Comparison of ENCODE assay signal across 16 mouse cellular contexts in the genomic region with DNA sequence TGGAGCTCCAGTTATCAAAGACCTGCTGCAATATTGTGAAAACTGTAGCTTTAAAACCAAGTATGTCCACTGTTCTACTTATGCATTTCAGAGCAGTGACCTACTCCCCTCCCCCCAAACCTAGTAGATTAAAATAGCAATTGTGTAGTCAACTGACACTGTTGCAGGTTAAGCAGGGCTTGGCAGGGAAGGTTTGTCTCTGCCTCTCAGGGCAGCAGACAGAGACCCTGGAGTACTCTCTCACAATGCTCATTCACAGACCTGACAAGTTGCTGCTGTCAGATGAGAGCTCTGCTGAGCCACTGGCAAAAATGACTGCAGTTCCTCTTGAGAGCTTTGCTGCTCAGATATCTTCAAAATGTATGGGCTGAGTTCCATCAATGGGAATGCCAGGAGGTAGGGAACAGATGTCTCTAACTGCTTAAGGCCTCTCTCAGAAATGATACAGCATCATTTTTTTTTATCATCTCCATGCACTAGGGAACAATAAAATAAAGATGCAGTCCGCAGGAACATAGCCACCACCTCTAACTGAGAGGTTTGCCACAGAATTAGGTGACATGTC. TPM values are rescaled to one million over a fixed set of nuclear protein-coding genes. Genes with fewer than 3 reads are reported as not detected.
A peak's percentile ranks its signal among the peaks of the same experiment; 100 is the strongest.
DNase-seq lines count a peak whose midpoint lies in the region; ATAC-seq and TF ChIP-seq lines count a peak whose summit lies in the region.
"Had no signal": no experiment of that assay in that cellular context is flagged by ENCODE, and none has a peak within 500 bp of the region (broad histone marks: within the 10 kb centered on the region; RNA-seq: fewer than 3 reads in every experiment).

No protein-coding gene starts in this region.

- H3K4me3 ChIP-seq in forebrain, postnatal 0 days (ENCODE audit: low read depth, low read length): no peak overlapping the region
- no peak overlapping the region for H3K4me3 ChIP-seq in forebrain, embryonic 12.5 days (replicated peaks)
- no peak overlapping the region for H3K4me3 ChIP-seq in hindbrain, embryonic 16.5 days (ENCODE audit: low read length)
- H3K4me3 ChIP-seq in hindbrain, embryonic 13.5 days: no peak overlapping the region
- H3K4me3 ChIP-seq: erythroblast, embryonic 14.5 days; hindbrain, embryonic 15.5 days had no signal

- H3K9me3 ChIP-seq in forebrain, postnatal 0 days (ENCODE audit: low read length): no peaks in the 10 kb centered on the region
- H3K9me3 ChIP-seq in forebrain, embryonic 12.5 days: no peaks in the 10 kb centered on the region
- no peaks in the 10 kb centered on the region for H3K9me3 ChIP-seq in hindbrain, embryonic 16.5 days (ENCODE audit: control insufficient read depth, low read length)
- no peaks in the 10 kb centered on the region for H3K9me3 ChIP-seq in hindbrain, embryonic 13.5 days
- H3K9me3 ChIP-seq: hindbrain, embryonic 15.5 days had no signal

- WGBS in forebrain, postnatal 0 days: 65% methylated on average over 1 of the region's 1 CpGs
- 98% methylated on average over 1 of the region's 1 CpGs for WGBS in forebrain, embryonic 12.5 days
- 70% methylated on average over 1 of the region's 1 CpGs for WGBS in hindbrain, embryonic 16.5 days
- WGBS in hindbrain, embryonic 13.5 days: 78% methylated on average over 1 of the region's 1 CpGs

- peak; percentile 71 for DNase-seq in forebrain, postnatal 0 days
- DNase-seq in brain, adult 2 months (ENCODE audit: low read depth, low spot score): peak; percentile 92
- peak; percentile 77 for DNase-seq in cerebellum, adult 9-10 months
- no peak for DNase-seq in kidney, postnatal 25 days
- DNase-seq: adrenal gland, adult 8-10 months; kidney, adult 2 months; thymus, adult 2 months had no signal

- H3K4me1 ChIP-seq in forebrain, postnatal 0 days (ENCODE audit: insufficient read depth): 0 out of 2 replicates have a peak, but pooled peaks cover 3% of the 10 kb centered on the region
- no peaks in the 10 kb centered on the region for H3K4me1 ChIP-seq in forebrain, embryonic 12.5 days
- H3K4me1 ChIP-seq in hindbrain, embryonic 16.5 days (ENCODE audit: control insufficient read depth, insufficient read depth, low read depth, low read length): no peaks in the 10 kb centered on the region
- H3K4me1 ChIP-seq in hindbrain, embryonic 13.5 days (replicated peaks): no peaks in the 10 kb centered on the region

- peak; percentile 50; the same call in 1 of the 2 replicates for ATAC-seq in forebrain, postnatal 0 days
- no peak for ATAC-seq in forebrain, embryonic 12.5 days (ENCODE audit: low FRiP score)
- peak; percentile 54 for ATAC-seq in hindbrain, embryonic 16.5 days
- no peak for ATAC-seq in hindbrain, embryonic 13.5 days (ENCODE audit: low FRiP score)
- no peak for ATAC-seq in megakaryocyte-erythroid progenitor cell, adult 5-6 weeks (replicated peaks; ENCODE audit: low FRiP score, low TSS enrichment, poor library complexity, severe bottlenecking)
- ATAC-seq: lung, postnatal 0 days had no signal

- no peaks in the 10 kb centered on the region for H3K27me3 ChIP-seq in forebrain, postnatal 0 days (ENCODE audit: insufficient read depth, low read length)
- no peaks in the 10 kb centered on the region for H3K27me3 ChIP-seq in forebrain, embryonic 12.5 days
- no peaks in the 10 kb centered on the region for H3K27me3 ChIP-seq in hindbrain, embryonic 16.5 days (replicated peaks; ENCODE audit: control insufficient read depth, insufficient read depth, low read length)
- H3K27me3 ChIP-seq in hindbrain, embryonic 13.5 days: peaks cover 9% of the 10 kb centered on the region; the same call in 1 of the 2 replicates

- H3K9ac ChIP-seq in forebrain, postnatal 0 days: no peak overlapping the region
- H3K9ac ChIP-seq in forebrain, embryonic 12.5 days: no peak overlapping the region
- H3K9ac ChIP-seq in hindbrain, embryonic 16.5 days (ENCODE audit: low read depth, low read length): no peak overlapping the region
- H3K9ac ChIP-seq in hindbrain, embryonic 13.5 days: no peak overlapping the region
- H3K9ac ChIP-seq: hindbrain, embryonic 15.5 days had no signal

- no peaks in the 10 kb centered on the region for H3K36me3 ChIP-seq in forebrain, postnatal 0 days (ENCODE audit: insufficient read depth)
- H3K36me3 ChIP-seq in forebrain, embryonic 12.5 days (replicated peaks): no peaks in the 10 kb centered on the region
- no peaks in the 10 kb centered on the region for H3K36me3 ChIP-seq in hindbrain, embryonic 16.5 days (ENCODE audit: control insufficient read depth, insufficient read depth, low read length)
- H3K36me3 ChIP-seq in hindbrain, embryonic 13.5 days: no peaks in the 10 kb centered on the region
- H3K36me3 ChIP-seq: hindbrain, embryonic 15.5 days had no signal

- peak overlapping the region; percentile 40; the same call in 1 of the 2 replicates for H3K27ac ChIP-seq in forebrain, postnatal 0 days (ENCODE audit: low read depth, low read length)
- no peak overlapping the region for H3K27ac ChIP-seq in forebrain, embryonic 12.5 days
- H3K27ac ChIP-seq in hindbrain, embryonic 16.5 days (ENCODE audit: low read depth, low read length): no peak overlapping the region
- no peak overlapping the region for H3K27ac ChIP-seq in hindbrain, embryonic 13.5 days
- H3K27ac ChIP-seq: hindbrain, embryonic 15.5 days had no signal

- TF ChIP-seq CTCF in forebrain, postnatal 0 days (IDR thresholded peaks at IDR 0.05; ENCODE audit: low read depth): no peak

- H3K4me2 ChIP-seq in forebrain, postnatal 0 days (ENCODE audit: low read depth): no peak overlapping the region
- H3K4me2 ChIP-seq in forebrain, embryonic 12.5 days: no peak overlapping the region
- no peak overlapping the region for H3K4me2 ChIP-seq in hindbrain, embryonic 16.5 days (ENCODE audit: low read length)
- no peak overlapping the region for H3K4me2 ChIP-seq in hindbrain, embryonic 13.5 days
- H3K4me2 ChIP-seq: hindbrain, embryonic 15.5 days had no signal

RNA-seq across cellular contexts. Expression of gene Gm5105, which starts 16.0 kb away (rescaled TPM):
- 0.15 and 0.38 TPM in 2 replicates for total RNA-seq in forebrain, postnatal 0 days (2014; rRNA removed)
- 0.15 TPM in 2 replicates for polyA plus RNA-seq in forebrain, postnatal 0 days (2015; fragmentation: Nextera tagmentation; extraction: Ambion mirVana)
- polyA plus RNA-seq in forebrain, embryonic 12.5 days (2016; fragmentation: Nextera tagmentation; extraction: Ambion mirVana): not detected in 2 replicates
- polyA plus RNA-seq in hindbrain, embryonic 16.5 days (2015; fragmentation: Nextera tagmentation; extraction: Ambion mirVana): 0.10 and 0.20 TPM in 2 replicates
- 0.12 TPM in 1 of 2 replicates, not detected in the other for polyA plus RNA-seq in hindbrain, embryonic 13.5 days (2015; fragmentation: Nextera tagmentation; extraction: Ambion mirVana)
- total RNA-seq in megakaryocyte-erythroid progenitor cell, adult 5-6 weeks (2014; fragmentation: Nextera tagmentation): not detected in 2 replicates
- total RNA-seq in megakaryocyte-erythroid progenitor cell, adult 5-6 weeks (2017): not detected in 2 replicates
- total RNA-seq: ES-E14; liver, adult 2 months had no signal
- polyA plus RNA-seq: erythroblast, embryonic 14.5 days; kidney, adult 2 months; liver, adult 2 months; thymus, adult 2 months had no signal

RNA-seq across cellular contexts. Expression of gene 1110002E22Rik, which starts 18.3 kb away (rescaled TPM):
- total RNA-seq in forebrain, postnatal 0 days (2014; rRNA removed): 0.19 and 0.77 TPM in 2 replicates
- 0.05 and 0.07 TPM in 2 replicates for polyA plus RNA-seq in forebrain, postnatal 0 days (2015; fragmentation: Nextera tagmentation; extraction: Ambion mirVana)
- polyA plus RNA-seq in forebrain, embryonic 12.5 days (2016; fragmentation: Nextera tagmentation; extraction: Ambion mirVana): 0.03 and 0.08 TPM in 2 replicates
- 0.06 and 0.40 TPM in 2 replicates for polyA plus RNA-seq in hindbrain, embryonic 16.5 days (2015; fragmentation: Nextera tagmentation; extraction: Ambion mirVana)
- polyA plus RNA-seq in hindbrain, embryonic 13.5 days (2015; fragmentation: Nextera tagmentation; extraction: Ambion mirVana): 0.12 and 0.18 TPM in 2 replicates
- total RNA-seq in megakaryocyte-erythroid progenitor cell, adult 5-6 weeks (2014; fragmentation: Nextera tagmentation): not detected in 2 replicates
- total RNA-seq in megakaryocyte-erythroid progenitor cell, adult 5-6 weeks (2017): not detected in 2 replicates
- polyA plus RNA-seq: erythroblast, embryonic 14.5 days; liver, adult 2 months had no signal

Comparison
In these comparisons a context has a peak if more than half of its experiments do, and no peak if none do; other contexts are left out.
1. ATAC-seq: peak in forebrain, postnatal 0 days (single experiment) and hindbrain, embryonic 16.5 days (single experiment); none in forebrain, embryonic 12.5 days (single experiment), hindbrain, embryonic 13.5 days (single experiment) and megakaryocyte-erythroid progenitor cell, adult 5-6 weeks (single experiment).
2. DNase-seq: peak in forebrain, postnatal 0 days (single experiment), brain, adult 2 months (single experiment) and cerebellum, adult 9-10 months (single experiment); none in kidney, postnatal 25 days (0 of 2).